Mouse (Mus musculus): ENCODE results near the gene Ip6k3. TPM values are rescaled to one million over a fixed set of nuclear protein-coding genes. Genes with fewer than 3 reads are reported as not detected.

Gene Ip6k3
- total RNA-seq, 1 experiment = 0.27 TPM

GRCm38 (mm10) chr17:27188883-27189282 is 21.3 kb upstream of the Ip6k3 start:
- Histone ChIP-seq H3K27ac (ENCODE audit: insufficient read depth, low read depth, low read length, poor library complexity, severe bottlenecking) (no peak overlapping the region), H3K9ac (ENCODE audit: insufficient read depth, low read depth, low read length, poor library complexity, severe bottlenecking) (no peak overlapping the region), H3K4me1 (ENCODE audit: control insufficient read depth in 2 of 2, insufficient read depth in 2 of 2, low read length in 2 of 2, poor library complexity in 1 of 2) (peaks cover 0 to 2% of the 10 kb centered on the region in 2 experiments; a peak in 1 of 4 replicates), H3K9me3 (ENCODE audit: control insufficient read depth, insufficient read depth, low read depth, low read length) (no peaks in the 10 kb centered on the region), H3K36me3 (ENCODE audit: control insufficient read depth, insufficient read depth, low read length, poor library complexity, severe bottlenecking) (peaks cover 25% of the 10 kb centered on the region; the same call in 1 of the 2 replicates), H3K4me3 (ENCODE audit: insufficient read depth in 1 of 2, low read depth in 1 of 2, low read length in 2 of 2, poor library complexity in 1 of 2, severe bottlenecking in 1 of 2) (no peak overlapping the region)
- TF ChIP-seq ZC3H11A (IDR thresholded peaks at IDR 0.05; ENCODE audit: borderline replicate concordance, low read depth, low read length) (no peak), ZNF384 (IDR thresholded peaks at IDR 0.05; ENCODE audit: low read depth, low read length) (no peak), MAFK (IDR thresholded peaks at IDR 0.05; ENCODE audit: insufficient read depth, low read depth, low read length) (no peak), CHD2 (IDR thresholded peaks at IDR 0.05; ENCODE audit: low read depth, low read length) (no peak), HCFC1 (IDR thresholded peaks at IDR 0.05; ENCODE audit: borderline replicate concordance, insufficient read depth, low read length) (no peak)
- in situ Hi-C loops (cut with MboI; ENCODE audit: low sequenced_read_pairs in 2 of 2, unreplicated experiment in 2 of 2) = loop anchor here in 1 of 2 experiments (25.0 kb wide), 1 partner anchor 323 kb away; the partner anchor contains the start of gene Grm4
- no peak for DNase-seq (ENCODE audit: low read depth, low spot score)

GRCm38 (mm10) chr17:27187059-27187458 is 19.5 kb upstream of the Ip6k3 start:
- Histone ChIP-seq H3K27ac (ENCODE audit: insufficient read depth, low read depth, low read length, poor library complexity, severe bottlenecking) (no peak overlapping the region), H3K9ac (ENCODE audit: insufficient read depth, low read depth, low read length, poor library complexity, severe bottlenecking) (no peak overlapping the region), H3K9me3 (ENCODE audit: control insufficient read depth, insufficient read depth, low read depth, low read length) (no peaks in the 10 kb centered on the region), H3K4me3 (ENCODE audit: insufficient read depth in 1 of 2, low read depth in 1 of 2, low read length in 2 of 2, poor library complexity in 1 of 2, severe bottlenecking in 1 of 2) (no peak overlapping the region), H3K36me3 (ENCODE audit: control insufficient read depth, insufficient read depth, low read length, poor library complexity, severe bottlenecking) (peaks cover 14% of the 10 kb centered on the region; the same call in 1 of the 2 replicates), H3K4me1 (ENCODE audit: control insufficient read depth in 2 of 2, insufficient read depth in 2 of 2, low read length in 2 of 2, poor library complexity in 1 of 2) (peaks cover 0 to 4% of the 10 kb centered on the region in 2 experiments; a peak in 1 of 4 replicates)
- no peak for TF ChIP-seq MAFK (IDR thresholded peaks at IDR 0.05; ENCODE audit: insufficient read depth, low read depth, low read length)
- no peak for TF ChIP-seq CHD2 (IDR thresholded peaks at IDR 0.05; ENCODE audit: low read depth, low read length)
- no peak for TF ChIP-seq ZNF384 (IDR thresholded peaks at IDR 0.05; ENCODE audit: low read depth, low read length)
- TF ChIP-seq HCFC1 (IDR thresholded peaks at IDR 0.05; ENCODE audit: borderline replicate concordance, insufficient read depth, low read length) = no peak
- no peak for TF ChIP-seq ZC3H11A (IDR thresholded peaks at IDR 0.05; ENCODE audit: borderline replicate concordance, low read depth, low read length)
- in situ Hi-C loops (cut with MboI; ENCODE audit: low sequenced_read_pairs in 2 of 2, unreplicated experiment in 2 of 2) = loop anchor here in 1 of 2 experiments (25.0 kb wide), 1 partner anchor 325 kb away; the partner anchor contains the start of gene Grm4
- DNase-seq (ENCODE audit: low read depth, low spot score) = no peak

- H3K36me3 ChIP-seq (ENCODE audit: control insufficient read depth, insufficient read depth, low read length, poor library complexity, severe bottlenecking) = peaks cover 6% of the 10 kb centered on the region; the same call in 1 of the 2 replicates
- H3K9ac ChIP-seq (ENCODE audit: insufficient read depth, low read depth, low read length, poor library complexity, severe bottlenecking) = no peak overlapping the region
- in situ Hi-C loops (cut with MboI; ENCODE audit: low sequenced_read_pairs in 2 of 2, unreplicated experiment in 2 of 2) = loop anchor here in 1 of 2 experiments (25.0 kb wide), 1 partner anchor 326 kb away; the partner anchor contains the start of gene Grm4
- TF ChIP-seq HCFC1 (IDR thresholded peaks at IDR 0.05; ENCODE audit: borderline replicate concordance, insufficient read depth, low read length) (no peak), CHD2 (IDR thresholded peaks at IDR 0.05; ENCODE audit: low read depth, low read length) (no peak), ZC3H11A (IDR thresholded peaks at IDR 0.05; ENCODE audit: borderline replicate concordance, low read depth, low read length) (no peak), MAFK (IDR thresholded peaks at IDR 0.05; ENCODE audit: insufficient read depth, low read depth, low read length) (no peak), ZNF384 (IDR thresholded peaks at IDR 0.05; ENCODE audit: low read depth, low read length) (no peak)
- no peak overlapping the region for H3K27ac ChIP-seq (ENCODE audit: insufficient read depth, low read depth, low read length, poor library complexity, severe bottlenecking)
- H3K9me3 ChIP-seq (ENCODE audit: control insufficient read depth, insufficient read depth, low read depth, low read length) = no peaks in the 10 kb centered on the region
- H3K4me3 ChIP-seq (ENCODE audit: insufficient read depth in 1 of 2, low read depth in 1 of 2, low read length in 2 of 2, poor library complexity in 1 of 2, severe bottlenecking in 1 of 2) = no peak overlapping the region
- H3K4me1 ChIP-seq (ENCODE audit: control insufficient read depth in 2 of 2, insufficient read depth in 2 of 2, low read length in 2 of 2, poor library complexity in 1 of 2) = peaks cover 0 to 4% of the 10 kb centered on the region in 2 experiments; a peak in 1 of 4 replicates
- DNase-seq (ENCODE audit: low read depth, low spot score) = no peak
Observed at GRCm38 (mm10) chr17:27186068-27186467, 18.5 kb upstream of the Ip6k3 start.

- TF ChIP-seq ZC3H11A (IDR thresholded peaks at IDR 0.05; ENCODE audit: borderline replicate concordance, low read depth, low read length) = no peak
- in situ Hi-C loops (cut with MboI; ENCODE audit: low sequenced_read_pairs in 2 of 2, unreplicated experiment in 2 of 2) = loop anchor here in 1 of 2 experiments (25.0 kb wide), 1 partner anchor 329 kb away; the partner anchor contains the start of gene Grm4
- no peak overlapping the region for H3K27ac ChIP-seq (ENCODE audit: insufficient read depth, low read depth, low read length, poor library complexity, severe bottlenecking)
- no peaks in the 10 kb centered on the region for H3K9me3 ChIP-seq (ENCODE audit: control insufficient read depth, insufficient read depth, low read depth, low read length)
- no peak for DNase-seq (ENCODE audit: low read depth, low spot score)
- H3K36me3 ChIP-seq (ENCODE audit: control insufficient read depth, insufficient read depth, low read length, poor library complexity, severe bottlenecking) = no peaks in the 10 kb centered on the region
- H3K9ac ChIP-seq (ENCODE audit: insufficient read depth, low read depth, low read length, poor library complexity, severe bottlenecking) = no peak overlapping the region
- peaks cover 6 to 11% of the 10 kb centered on the region in 2 experiments; a peak in 3 of 4 replicates for H3K4me1 ChIP-seq (ENCODE audit: control insufficient read depth in 2 of 2, insufficient read depth in 2 of 2, low read length in 2 of 2, poor library complexity in 1 of 2)
- no peak overlapping the region for H3K4me3 ChIP-seq (ENCODE audit: insufficient read depth in 1 of 2, low read depth in 1 of 2, low read length in 2 of 2, poor library complexity in 1 of 2, severe bottlenecking in 1 of 2)
Observed at GRCm38 (mm10) chr17:27183667-27184292, 16.2 kb upstream of the Ip6k3 start.

Data from ES-E14 (cell line).